In the genomic region with DNA sequence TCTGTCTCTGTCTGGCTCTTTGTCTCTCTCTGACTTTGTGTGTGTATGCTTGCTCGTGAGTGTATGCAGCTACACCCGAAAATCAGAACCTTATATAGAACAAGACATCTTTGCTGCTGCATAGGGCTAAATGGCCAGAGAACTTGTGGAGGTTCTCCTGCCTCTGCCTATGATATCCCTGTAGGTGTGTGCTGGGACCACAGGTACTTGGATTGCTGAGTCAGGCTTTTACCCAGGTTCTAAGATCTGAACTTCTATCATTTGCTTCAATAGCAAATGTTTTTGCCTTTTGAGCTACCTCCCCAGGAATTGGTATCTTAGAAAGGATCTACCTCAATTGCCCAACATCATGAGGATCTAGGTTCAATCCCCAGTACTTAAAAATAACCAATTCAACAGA, we compare ENCODE assay signal across 35 mouse cellular contexts.
"Had no signal": no experiment of that assay in that cellular context is flagged by ENCODE, and none has a peak within 500 bp of the region (broad histone marks: within the 10 kb centered on the region; RNA-seq: fewer than 3 reads in every experiment).

No protein-coding gene starts in this region.

- H3K4me3 ChIP-seq: heart, embryonic 10.5 days; heart, embryonic 12.5 days; heart, embryonic 13.5 days; heart, embryonic 15.5 days; hindbrain, embryonic 10.5 days; hindbrain, embryonic 12.5 days; hindbrain, embryonic 13.5 days; hindbrain, embryonic 15.5 days; intestine, embryonic 15.5 days; kidney, embryonic 15.5 days; layer of hippocampus, adult 2 months had no signal

- H3K27ac ChIP-seq: heart, embryonic 10.5 days; heart, embryonic 13.5 days; heart, embryonic 15.5 days; hindbrain, embryonic 10.5 days; hindbrain, embryonic 12.5 days; hindbrain, embryonic 13.5 days; hindbrain, embryonic 14.5 days; hindbrain, embryonic 15.5 days; hindbrain, postnatal 0 days; intestine, embryonic 15.5 days; kidney, embryonic 15.5 days; kidney, postnatal 0 days; layer of hippocampus, adult 2 months had no signal

- H3K4me2 ChIP-seq: heart, embryonic 11.5 days; heart, embryonic 12.5 days; heart, embryonic 13.5 days; heart, embryonic 15.5 days; hindbrain, embryonic 12.5 days; hindbrain, embryonic 13.5 days; hindbrain, embryonic 14.5 days; hindbrain, embryonic 15.5 days; intestine, embryonic 15.5 days; kidney, embryonic 15.5 days had no signal

- H3K9me3 ChIP-seq: heart, embryonic 10.5 days; heart, embryonic 12.5 days; heart, embryonic 13.5 days; heart, embryonic 15.5 days; hindbrain, embryonic 10.5 days; hindbrain, embryonic 12.5 days; hindbrain, embryonic 13.5 days; hindbrain, embryonic 15.5 days; intestine, embryonic 15.5 days; kidney, embryonic 15.5 days had no signal

- H3K27me3 ChIP-seq: heart, embryonic 12.5 days; heart, embryonic 13.5 days; heart, embryonic 15.5 days; hindbrain, embryonic 12.5 days; hindbrain, embryonic 13.5 days; hindbrain, embryonic 15.5 days; intestine, embryonic 15.5 days; kidney, embryonic 15.5 days had no signal

- H3K36me3 ChIP-seq: heart, embryonic 10.5 days; heart, embryonic 12.5 days; heart, embryonic 13.5 days; heart, embryonic 15.5 days; hindbrain, embryonic 10.5 days; hindbrain, embryonic 12.5 days; hindbrain, embryonic 13.5 days; hindbrain, embryonic 15.5 days; intestine, embryonic 15.5 days; kidney, embryonic 15.5 days had no signal

- ATAC-seq: hindbrain, embryonic 16.5 days; hindbrain, postnatal 0 days; inflammation-experienced regulatory T-cells, adult 6 months; intestine, embryonic 15.5 days; intestine, embryonic 16.5 days; intestine, postnatal 0 days had no signal

- DNase-seq: heart, postnatal 10 days; heart, postnatal 14 days; heart, postnatal 36 days; heart, postnatal 4 days; kidney, adult 11 months; kidney, adult 18-20 months; kidney, adult 2 months; kidney, adult 8-10 months; kidney, adult 9 months; kidney, postnatal 10 days; kidney, postnatal 14 days; kidney, postnatal 25 days; kidney, postnatal 36 days; kidney, postnatal 4 days; layer of hippocampus, adult 9-11 months; layer of hippocampus, postnatal 36 days had no signal

- H3K4me1 ChIP-seq: heart, embryonic 10.5 days; hindbrain, embryonic 10.5 days; hindbrain, embryonic 12.5 days; intestine, embryonic 15.5 days had no signal

- H3K9ac ChIP-seq: heart, embryonic 12.5 days; heart, embryonic 13.5 days; heart, embryonic 15.5 days; hindbrain, embryonic 12.5 days; hindbrain, embryonic 13.5 days; hindbrain, embryonic 14.5 days; hindbrain, embryonic 15.5 days; intestine, embryonic 15.5 days; kidney, embryonic 15.5 days had no signal
